Mouse (Mus musculus) megakaryocyte, embryonic 14.5 days (primary cell): ENCODE measurements around the gene Imp3.

Experiments used
- FLI1 ChIP-seq: IDR thresholded peaks from 2 replicates; pipeline ENCODE4 v1.6.1; 2012; ENCODE audit warnings: low read length, inconsistent platforms, mixed read lengths
- GATA1 ChIP-seq: IDR thresholded peaks from 3 replicates; pipeline ENCODE4 v1.6.1; 2012; ENCODE audit warnings: mixed read lengths, low read length, inconsistent platforms, borderline replicate concordance

DNA sequence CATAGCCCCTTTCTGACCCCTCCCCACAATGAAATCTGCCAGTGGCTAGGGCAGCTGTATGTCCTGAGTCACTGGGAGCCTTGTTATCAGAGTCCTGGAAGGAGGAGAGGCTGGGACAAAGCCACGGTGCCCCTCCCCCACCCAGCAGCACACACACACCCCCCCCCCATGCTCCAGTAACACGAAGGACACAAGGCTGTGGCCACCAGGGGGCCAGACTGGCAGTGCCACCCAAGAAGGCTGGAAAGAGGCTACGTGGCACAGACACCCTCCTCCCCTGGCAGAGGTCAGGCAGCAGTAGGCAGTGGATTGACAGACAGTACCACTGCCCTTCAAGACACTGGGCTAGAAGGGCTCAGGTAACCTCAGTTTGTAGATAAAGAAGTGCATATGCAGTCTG lies 43.3 kb upstream of the Imp3 start:
- TF ChIP-seq GATA1 (no peak), FLI1 (no peak)
